Mouse (Mus musculus) forebrain, embryonic 14.5 days (tissue): Measurements from ENCODE around the gene Gm20532. TPM values are rescaled to one million over a fixed set of nuclear protein-coding genes. Genes with fewer than 3 reads are reported as not detected.
A peak's percentile ranks its signal among the peaks of the same experiment; 100 is the strongest.

Source experiments
- ATAC-seq: fragments of 200-750 bp; cut with Nextera tagmentation; 2 replicates; pipeline ENCODE4 v1.8.0; 2017; ENCODE audit warnings: mild to moderate bottlenecking, moderate library complexity
- DNase-seq: peaks from one replicate; pipeline ENCODE4 v3.0.0-alpha.2; 2015; ENCODE audit warnings: low spot score
- H3K27ac ChIP-seq: fragments of 300-500 bp; sonication (generic); 2 replicates; pipeline ENCODE4 v1.5.1; 2014; ENCODE audit warnings: low read depth, mild to moderate bottlenecking, control low read depth, low read length, moderate library complexity
- H3K27me3 ChIP-seq: fragments of 300-500 bp; sonication (generic); replicated peaks from 2 replicates; pipeline ENCODE4 v1.6.1; 2014; ENCODE audit warnings: low read length, control low read depth, mixed read lengths; ENCODE audit not compliant: control insufficient read depth, insufficient read depth
- H3K36me3 ChIP-seq: fragments of 300-500 bp; sonication (generic); 2 replicates; pipeline ENCODE4 v1.6.1; 2014; ENCODE audit warnings: low read length, control low read depth; ENCODE audit not compliant: control insufficient read depth, insufficient read depth
- H3K4me1 ChIP-seq: fragments of 300-500 bp; sonication (generic); 2 replicates; pipeline ENCODE4 v1.6.1; 2014; ENCODE audit warnings: antibody characterized with exemption, low read length, control low read depth; ENCODE audit not compliant: control insufficient read depth, insufficient read depth
- H3K4me2 ChIP-seq: fragments of 300-500 bp; sonication (generic); 2 replicates; pipeline ENCODE4 v1.6.1; 2014; ENCODE audit warnings: mild to moderate bottlenecking, control low read depth, low read length
- H3K4me3 ChIP-seq: fragments of 300-500 bp; sonication (generic); 2 replicates; pipeline ENCODE4 v1.5.1; 2014; ENCODE audit warnings: low read depth, low read length, control low read depth
- H3K9ac ChIP-seq: fragments of 300-500 bp; sonication (generic); 2 replicates; pipeline ENCODE4 v1.6.1; 2014; ENCODE audit warnings: mild to moderate bottlenecking, low read length, control low read depth, moderate library complexity
- H3K9me3 ChIP-seq: fragments of 300-500 bp; sonication (generic); replicated peaks from 2 replicates; pipeline ENCODE4 v1.6.1; 2016; ENCODE audit warnings: low read length, control low read depth, mixed read lengths; ENCODE audit not compliant: control insufficient read depth
- WGBS: fragments of 180-500 bp; shearing (Covaris S2); extraction: QIAGEN DNeasy Blood & Tissue Kit; methylation state at CpG from one replicate; pipeline ENCODE4 v1.1.7; 2014; 5-methylcytosine and 5-hydroxymethylcytosine counted together
- polyA plus RNA-seq: library from polyadenylated mRNA; unstranded; fragments of >200 nt; fragmentation: Nextera tagmentation; extraction: Ambion mirVana; gene quantifications from 2 replicates; pipeline ENCODE4 v1.2.1, GENCODE M21; 2014

Gm20532 gene
- polyA plus RNA-seq, 1 experiment from 2014 or later: not detected

DNA sequence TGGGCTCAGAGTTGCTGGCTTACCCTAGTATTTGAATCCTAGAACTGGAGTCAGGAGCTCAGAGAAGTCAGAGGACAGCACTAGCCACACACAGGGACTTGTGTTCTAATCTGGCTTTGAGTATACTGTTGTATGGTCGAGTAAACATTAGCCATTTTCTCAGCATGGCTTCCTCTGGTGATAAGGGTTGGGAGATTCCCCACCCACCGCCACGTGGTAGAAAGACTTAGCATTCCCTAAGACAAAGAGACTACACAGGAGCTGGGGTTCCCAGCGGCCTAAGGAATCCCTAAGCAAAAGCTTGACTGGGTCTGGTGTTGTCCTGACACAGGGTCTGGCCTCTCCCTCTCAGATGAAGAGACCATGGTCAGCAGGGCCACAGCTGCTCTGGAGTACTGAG, 10.0 kb upstream of the Gm20532 start:
- Histone ChIP-seq H3K27ac (no peak overlapping the region), H3K4me2 (no peak overlapping the region), H3K27me3 (no peaks in the 10 kb centered on the region), H3K9me3 (no peaks in the 10 kb centered on the region), H3K9ac (no peak overlapping the region), H3K4me1 (peaks cover 12% of the 10 kb centered on the region), H3K4me3 (no peak overlapping the region), H3K36me3 (no peaks in the 10 kb centered on the region)
- DNase-seq (no peak), ATAC-seq (no peak)
- WGBS: 44% methylated on average over 4 of the region's 4 CpGs

DNA sequence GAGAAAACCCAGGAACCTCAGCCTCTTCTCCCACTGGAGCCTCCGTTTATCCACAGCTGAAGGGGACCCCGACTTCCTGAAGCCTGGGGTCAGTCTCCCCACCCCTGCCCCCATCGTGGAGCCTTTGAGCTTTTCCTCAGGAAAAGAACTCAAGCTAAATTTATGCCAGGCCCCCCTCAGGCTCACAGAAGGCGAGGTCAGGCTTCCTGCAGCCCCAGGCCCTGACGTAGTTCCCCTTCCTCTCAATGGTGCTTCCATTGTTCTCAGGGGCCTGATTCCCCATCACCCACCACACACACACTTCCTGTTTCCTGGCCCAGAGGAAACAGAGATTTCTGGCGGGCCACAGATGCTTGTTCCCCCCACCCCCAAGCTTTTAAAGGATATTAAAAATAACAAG, 8.1 kb upstream of the Gm20532 start:
- ATAC-seq (no peak), DNase-seq (no peak)
- H3K4me3 ChIP-seq: no peak overlapping the region
- H3K4me1 ChIP-seq: peaks cover 8% of the 10 kb centered on the region
- 50% methylated on average over 6 of the region's 6 CpGs for WGBS
- no peaks in the 10 kb centered on the region for H3K27me3 ChIP-seq
- peak overlapping the region; percentile 9; the same call in 1 of the 2 replicates for H3K27ac ChIP-seq
- no peak overlapping the region for H3K9ac ChIP-seq
- H3K9me3 ChIP-seq: no peaks in the 10 kb centered on the region
- no peaks in the 10 kb centered on the region for H3K36me3 ChIP-seq
- H3K4me2 ChIP-seq: no peak overlapping the region

DNA sequence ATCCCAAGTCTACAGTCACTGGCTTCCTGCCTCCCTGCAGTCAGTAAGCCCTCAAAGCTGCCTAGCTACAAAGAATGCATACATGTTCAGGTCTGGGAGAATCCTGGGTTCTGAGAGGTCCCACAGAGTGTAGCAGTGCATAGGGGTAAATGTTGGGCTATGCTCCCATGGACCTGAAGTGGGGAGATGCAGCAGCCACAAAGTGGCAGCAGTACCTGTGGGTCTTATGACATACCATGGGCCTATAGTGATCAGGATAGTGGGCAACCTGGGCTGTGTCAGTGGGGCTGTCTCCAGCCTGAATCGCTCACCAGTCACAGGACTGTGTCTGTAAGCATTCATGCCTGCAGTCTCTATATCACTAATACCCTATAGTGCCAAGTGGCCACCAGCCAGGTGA, 6.7 kb upstream of the Gm20532 start, which contains the start of gene Egfl7:
Gene Egfl7, plus strand, starts transcription at position 301 of the 400 bp plus-strand sequence.
- H3K9ac ChIP-seq: no peak within 1 kb of the TSS
- no peak within 1 kb of the TSS for H3K27ac ChIP-seq
- H3K9me3 ChIP-seq: no peaks in the 10 kb centered on the region
- 0 out of 2 replicates have a peak, but pooled peaks cover 2% of the 10 kb centered on the region for H3K4me1 ChIP-seq
- no peak within 1 kb of the TSS for H3K4me3 ChIP-seq
- ATAC-seq: no peak
- 100% methylated on average over 1 of the region's 1 CpGs for WGBS
- no peak for DNase-seq
- no peaks in the 10 kb centered on the region for H3K27me3 ChIP-seq
- no peaks in the 10 kb centered on the region for H3K36me3 ChIP-seq
- no peak within 1 kb of the TSS for H3K4me2 ChIP-seq

DNA sequence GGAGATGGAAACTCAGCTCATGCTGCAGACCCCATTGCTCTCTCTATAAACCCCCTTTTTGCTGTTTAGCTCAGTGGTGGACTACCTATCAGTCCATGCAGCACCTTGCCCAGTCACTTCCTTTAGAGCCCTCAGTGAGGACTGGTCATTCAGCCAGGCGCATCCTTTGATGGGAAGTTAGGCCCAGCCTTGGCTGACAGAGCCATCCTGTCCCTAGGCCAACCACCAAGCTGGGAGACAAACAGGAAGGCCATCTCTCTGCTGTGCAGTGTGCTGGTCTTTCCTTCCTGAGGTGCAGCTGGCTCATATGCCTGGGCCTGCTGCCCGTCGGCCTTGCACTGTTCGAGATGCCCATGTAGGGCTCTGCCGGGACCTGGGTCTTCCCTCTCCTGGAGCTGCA, 5.7 kb upstream of the Gm20532 start:
- no peak overlapping the region for H3K27ac ChIP-seq
- ATAC-seq (no peak), DNase-seq (no peak)
- no peaks in the 10 kb centered on the region for H3K4me1 ChIP-seq
- no peaks in the 10 kb centered on the region for H3K27me3 ChIP-seq
- H3K9ac ChIP-seq: no peak overlapping the region
- no peak overlapping the region for H3K4me3 ChIP-seq
- WGBS: 95% methylated on average over 5 of the region's 5 CpGs
- no peaks in the 10 kb centered on the region for H3K36me3 ChIP-seq
- H3K9me3 ChIP-seq: no peaks in the 10 kb centered on the region
- no peak overlapping the region for H3K4me2 ChIP-seq

DNA sequence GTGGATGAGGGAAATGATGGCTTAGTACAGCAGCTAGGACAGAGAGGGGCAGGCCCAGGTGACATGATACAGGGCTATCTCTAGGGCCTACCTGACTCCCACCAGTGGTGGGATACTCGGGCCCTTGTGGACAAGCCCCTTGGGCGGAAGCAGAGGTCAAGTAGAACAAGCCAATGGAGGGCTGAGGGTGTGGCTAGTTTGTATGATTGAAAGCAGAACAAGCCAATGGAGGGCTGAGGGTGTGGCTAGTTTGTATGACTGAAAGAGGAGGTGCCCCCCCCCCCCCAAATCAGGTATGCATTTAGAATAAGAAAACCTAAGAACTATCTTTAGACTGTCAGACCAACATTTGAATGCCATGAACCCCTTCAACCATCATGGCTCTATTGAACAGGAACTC, 4.2 kb upstream of the Gm20532 start:
- Histone ChIP-seq H3K9me3 (no peaks in the 10 kb centered on the region), H3K27me3 (no peaks in the 10 kb centered on the region), H3K27ac (no peak overlapping the region), H3K36me3 (no peaks in the 10 kb centered on the region), H3K4me3 (no peak overlapping the region), H3K4me2 (no peak overlapping the region), H3K9ac (no peak overlapping the region), H3K4me1 (no peaks in the 10 kb centered on the region)
- ATAC-seq (no peak), DNase-seq (no peak)
- 52% methylated on average over 2 of the region's 2 CpGs for WGBS

DNA sequence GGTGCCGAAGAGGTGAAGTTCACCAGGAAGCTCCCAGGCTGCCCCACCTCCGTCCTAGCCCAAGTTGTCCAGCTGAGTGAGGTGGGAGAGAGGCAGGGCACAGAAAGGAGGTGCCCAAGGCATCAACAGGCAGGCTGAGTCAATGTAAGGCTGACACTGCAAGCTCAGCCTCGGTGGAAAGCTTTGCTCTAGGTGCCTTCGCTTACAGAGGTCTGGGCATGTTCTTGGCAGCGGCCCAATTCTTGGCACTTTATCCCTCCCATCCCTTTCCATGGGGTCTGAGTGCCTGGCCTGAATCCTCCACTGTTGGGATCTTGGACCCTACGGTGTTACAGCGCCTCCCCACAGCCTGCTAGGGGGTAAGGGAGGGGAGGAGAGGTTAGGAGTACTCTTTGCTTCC, 3.7 kb upstream of the Gm20532 start:
- no peak overlapping the region for H3K27ac ChIP-seq
- H3K36me3 ChIP-seq: no peaks in the 10 kb centered on the region
- H3K4me2 ChIP-seq: no peak overlapping the region
- H3K9me3 ChIP-seq: no peaks in the 10 kb centered on the region
- DNase-seq: peak; percentile 34
- no peaks in the 10 kb centered on the region for H3K4me1 ChIP-seq
- ATAC-seq: no peak
- H3K27me3 ChIP-seq: no peaks in the 10 kb centered on the region
- no peak overlapping the region for H3K9ac ChIP-seq
- no peak overlapping the region for H3K4me3 ChIP-seq
- WGBS: 69% methylated on average over 7 of the region's 7 CpGs

DNA sequence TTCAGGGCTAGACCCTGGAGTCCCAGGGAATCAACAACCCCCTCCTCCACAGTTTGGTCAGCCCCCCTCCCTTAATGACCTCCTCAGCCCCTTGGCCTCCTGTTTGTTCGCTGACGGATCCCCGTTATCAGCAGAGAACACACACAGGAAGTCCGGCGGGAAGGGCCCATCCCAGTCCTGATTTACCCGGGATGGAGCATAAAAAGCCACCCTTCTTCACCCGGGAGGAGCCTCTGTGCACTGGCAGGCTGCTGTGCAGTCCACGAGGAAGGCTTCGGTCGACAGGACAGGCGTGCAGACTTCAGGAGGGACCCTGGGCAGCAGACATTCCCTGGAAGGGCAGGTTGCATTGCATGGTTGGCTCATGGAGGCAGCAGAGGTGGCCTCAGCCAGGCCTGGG, 2.8 kb upstream of the Gm20532 start:
- Histone ChIP-seq H3K4me2 (no peak overlapping the region), H3K4me1 (no peaks in the 10 kb centered on the region), H3K27ac (no peak overlapping the region), H3K9me3 (no peaks in the 10 kb centered on the region), H3K27me3 (no peaks in the 10 kb centered on the region), H3K4me3 (no peak overlapping the region), H3K36me3 (no peaks in the 10 kb centered on the region), H3K9ac (no peak overlapping the region)
- ATAC-seq (no peak), DNase-seq (no peak)
- 72% methylated on average over 11 of the region's 11 CpGs for WGBS

DNA sequence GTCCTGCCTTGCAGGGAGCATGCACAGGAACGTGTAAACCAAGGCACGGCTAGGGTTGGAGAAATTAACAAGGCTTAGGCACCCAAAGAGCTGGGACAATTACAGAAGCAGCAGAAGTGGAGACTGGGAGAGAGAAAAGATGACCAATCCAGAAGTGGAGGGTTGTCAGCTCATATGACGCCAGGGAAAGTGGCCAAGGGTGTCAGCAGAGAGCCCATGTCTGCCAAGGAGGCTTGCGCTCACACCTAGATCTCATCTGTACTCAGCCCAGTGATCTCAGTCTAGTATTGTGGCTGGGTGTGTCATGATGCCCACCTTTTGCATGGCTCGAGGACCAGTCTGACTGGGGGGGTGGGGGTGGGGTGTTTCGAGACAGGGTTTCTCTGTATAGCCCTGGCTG, 726 bp upstream of the Gm20532 start:
- Histone ChIP-seq H3K9ac (peak overlapping the region; percentile 40; the same call in 1 of the 2 replicates), H3K4me1 (no peaks in the 10 kb centered on the region), H3K36me3 (no peaks in the 10 kb centered on the region), H3K4me2 (no peak overlapping the region), H3K27ac (peak overlapping the region; percentile 33), H3K9me3 (no peaks in the 10 kb centered on the region), H3K27me3 (no peaks in the 10 kb centered on the region), H3K4me3 (no peak overlapping the region; the same call in 1 of the 2 replicates)
- DNase-seq (no peak), ATAC-seq (no peak)
- 62% methylated on average over 6 of the region's 6 CpGs for whole genome bisulfite sequencing

DNA sequence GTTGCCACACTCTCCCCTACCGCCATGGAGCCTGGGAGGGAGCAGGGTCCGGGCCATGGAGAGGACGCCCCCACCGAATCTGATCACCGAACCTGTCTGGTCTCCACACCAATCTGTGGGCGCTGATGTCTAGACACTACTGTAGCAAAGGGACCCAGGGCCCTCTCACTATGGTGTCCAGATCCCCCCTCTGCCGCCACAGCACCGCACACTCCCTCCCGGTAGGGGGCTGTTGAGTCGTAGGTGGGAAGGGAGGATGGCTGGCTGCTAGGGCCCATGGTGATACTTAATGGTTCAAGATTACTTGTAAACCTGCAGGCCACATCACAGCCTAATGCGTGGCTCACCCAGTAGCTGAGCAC, 586 bp downstream of the Gm20532 start:
- 6% methylated on average over 11 of the region's 11 CpGs for WGBS
- ATAC-seq: peak; percentile 59
- Histone ChIP-seq H3K36me3 (no peaks in the 10 kb centered on the region), H3K27me3 (no peaks in the 10 kb centered on the region), H3K4me2 (peak overlapping the region; percentile 66), H3K9ac (peak overlapping the region; percentile 60), H3K27ac (peak overlapping the region; percentile 24; the same call in 1 of the 2 replicates), H3K9me3 (no peaks in the 10 kb centered on the region), H3K4me1 (no peaks in the 10 kb centered on the region), H3K4me3 (peak overlapping the region; percentile 54)
- DNase-seq: peak; percentile 42
